Mouse (Mus musculus): ENCODE data around the gene Vmn1r62. TPM values are rescaled to one million over a fixed set of nuclear protein-coding genes. Genes with fewer than 3 reads are reported as not detected.
"Not testable (repeated sequence)": the region's sequence is repeated elsewhere in the genome, so short reads cannot be mapped to it uniquely, and the experiment has no call there.

Gene Vmn1r62
- not detected in 2 replicates for polyA plus RNA-seq (2015; fragmentation: Nextera tagmentation; extraction: Ambion mirVana)

- H3K36me3 ChIP-seq (ENCODE audit: control insufficient read depth, insufficient read depth); H3K27me3 ChIP-seq (replicated peaks; ENCODE audit: control insufficient read depth, insufficient read depth, low read length); H3K9ac ChIP-seq (ENCODE audit: low read depth, low read length); H3K4me1 ChIP-seq (replicated peaks; ENCODE audit: control insufficient read depth, insufficient read depth, low read length); H3K4me3 ChIP-seq (ENCODE audit: low read depth, low read length); H3K4me2 ChIP-seq (replicated peaks; ENCODE audit: low read depth); H3K9me3 ChIP-seq (ENCODE audit: control insufficient read depth); ATAC-seq; H3K27ac ChIP-seq (ENCODE audit: low read depth, low read length): not testable (repeated sequence)
- no CpG with 5 or more reads among the region's 1 CpGs for WGBS
Measured at GRCm38 (mm10) chr7:5673331-5673730, at the start of gene Vmn1r62. TSS of gene Vmn1r62 (plus strand) at chr7:5673631.

Other genes starting within 250 kb of the Vmn1r62 start
- not detected in 2 replicates for gene Vmn1r59, start 216.9 kb upstream of the Vmn1r62 start, polyA plus RNA-seq (2015; fragmentation: Nextera tagmentation; extraction: Ambion mirVana)
- not detected in 2 replicates for gene Vmn2r28, start 179.7 kb upstream of the Vmn1r62 start, polyA plus RNA-seq (2015; fragmentation: Nextera tagmentation; extraction: Ambion mirVana)
- not detected in 2 replicates for gene Vmn1r60, start 126.3 kb upstream of the Vmn1r62 start, polyA plus RNA-seq (2015; fragmentation: Nextera tagmentation; extraction: Ambion mirVana)
- not detected in 2 replicates for gene Vmn1r61, start 60.3 kb upstream of the Vmn1r62 start, polyA plus RNA-seq (2015; fragmentation: Nextera tagmentation; extraction: Ambion mirVana)
- gene Vmn1r63, start 131.8 kb downstream of the Vmn1r62 start, polyA plus RNA-seq (2015; fragmentation: Nextera tagmentation; extraction: Ambion mirVana) = not detected in 2 replicates
- gene Vmn1r64, start 210.9 kb downstream of the Vmn1r62 start, polyA plus RNA-seq (2015; fragmentation: Nextera tagmentation; extraction: Ambion mirVana) = not detected in 2 replicates